Mouse (Mus musculus): ENCODE measurements at regions not wholly inside any gene's neighbourhood (a gene's known extent, or its start where the extent isn't known, plus 50 kb on each side); places are given as distances from the start of the nearest gene placed in this dataset.

DNA sequence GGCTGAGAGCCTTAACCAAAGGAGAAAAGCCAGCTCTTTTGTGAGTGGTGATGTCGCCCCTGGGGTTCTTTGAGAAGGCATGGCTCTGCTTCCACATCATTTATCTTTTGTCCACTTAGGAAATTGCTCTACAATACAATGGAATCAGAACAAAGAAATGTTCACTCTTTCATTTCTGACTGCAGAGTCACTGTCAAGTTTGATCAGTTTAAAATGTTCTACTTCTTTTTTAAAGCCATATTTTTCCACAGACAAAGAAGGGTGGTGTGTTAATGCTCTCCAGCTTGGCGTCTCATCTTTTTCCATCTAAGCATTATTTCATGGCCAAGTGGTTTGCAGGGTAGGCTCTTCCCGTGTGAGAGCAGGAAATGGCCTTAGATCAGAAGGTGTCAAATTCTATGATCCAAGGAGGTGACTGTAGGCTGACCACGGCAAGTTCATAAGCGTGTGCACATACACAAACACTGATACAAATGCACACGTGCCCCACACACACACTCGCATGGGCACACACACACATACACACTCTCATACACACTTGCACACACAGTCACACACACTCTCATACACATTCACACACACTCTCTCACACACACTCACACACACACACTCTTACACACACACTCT lies 645.9 kb downstream of the Zfp706 start:
- no peak for ATAC-seq (replicated peaks; ENCODE audit: insufficient number of reproducible peaks, low FRiP score, low TSS enrichment)
- H3K4me3 ChIP-seq (ENCODE audit: low read depth, low read length) = no peak overlapping the region
- peak overlapping the region; percentile 67 for H3K27ac ChIP-seq (ENCODE audit: low read depth, low read length)
- H3K4me2 ChIP-seq = no peak overlapping the region
- no peaks in the 10 kb centered on the region for H3K36me3 ChIP-seq (ENCODE audit: control insufficient read depth, insufficient read depth, low read length)
- no peaks in the 10 kb centered on the region for H3K9me3 ChIP-seq (replicated peaks; ENCODE audit: control insufficient read depth, low read length)
- no peak overlapping the region for H3K9ac ChIP-seq (ENCODE audit: low read depth, low read length)
- no peaks in the 10 kb centered on the region for H3K27me3 ChIP-seq (ENCODE audit: control insufficient read depth, insufficient read depth, low read length)
- H3K4me1 ChIP-seq (ENCODE audit: control insufficient read depth, insufficient read depth, low read length) = peaks cover 5% of the 10 kb centered on the region
- 57% methylated on average over 7 of the region's 7 CpGs for WGBS (ENCODE audit: insufficient replicate concordance)

DNA sequence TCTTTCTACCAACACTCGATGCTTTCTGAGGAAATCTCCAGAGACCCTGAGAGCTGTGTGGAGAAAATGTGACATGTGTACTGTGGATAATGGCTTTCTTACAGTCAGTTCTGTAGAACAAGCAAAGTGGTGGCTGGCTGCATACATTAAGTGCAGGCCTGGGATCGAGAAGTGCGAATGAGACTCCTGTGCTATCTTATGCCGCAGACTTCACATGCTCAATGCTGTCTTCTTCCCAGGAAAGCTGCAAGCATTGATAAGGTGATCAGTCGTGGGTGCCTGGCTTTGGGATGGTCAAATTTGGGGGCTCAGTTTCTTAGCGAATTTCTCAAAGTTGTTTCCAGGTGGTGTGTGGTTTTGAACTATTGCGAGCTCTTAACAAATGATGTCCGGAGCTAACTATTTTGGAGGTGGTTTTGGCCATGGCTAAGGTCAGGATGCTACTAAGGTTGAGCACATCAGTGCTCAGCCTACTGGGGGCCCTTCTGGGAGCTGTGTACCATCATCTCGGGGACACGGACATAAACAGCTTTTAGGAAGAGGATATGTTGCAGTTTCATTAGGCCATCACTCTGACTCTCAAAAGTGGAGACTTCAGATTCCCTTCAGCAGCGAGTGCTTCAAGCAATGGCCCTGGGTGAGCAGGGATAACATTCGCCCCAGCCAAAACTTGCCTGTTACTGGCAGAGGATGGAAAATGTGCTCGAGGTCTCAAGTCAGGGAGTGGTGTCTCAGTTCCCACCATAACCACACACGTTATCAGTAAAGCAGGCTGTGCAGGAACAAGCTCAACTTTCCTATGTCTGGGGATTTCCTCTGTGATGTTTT lies 646.7 kb downstream of the Zfp706 start:
- H3K4me3 ChIP-seq (ENCODE audit: low read depth, low read length) = no peak overlapping the region
- H3K27ac ChIP-seq (ENCODE audit: low read depth, low read length) = peak overlapping the region; percentile 67
- H3K27me3 ChIP-seq (ENCODE audit: control insufficient read depth, insufficient read depth, low read length) = no peaks in the 10 kb centered on the region
- H3K4me1 ChIP-seq (ENCODE audit: control insufficient read depth, insufficient read depth, low read length) = peaks cover 5% of the 10 kb centered on the region
- no peaks in the 10 kb centered on the region for H3K36me3 ChIP-seq (ENCODE audit: control insufficient read depth, insufficient read depth, low read length)
- no peak overlapping the region for H3K4me2 ChIP-seq
- no peaks in the 10 kb centered on the region for H3K9me3 ChIP-seq (replicated peaks; ENCODE audit: control insufficient read depth, low read length)
- no peak overlapping the region for H3K9ac ChIP-seq (ENCODE audit: low read depth, low read length)
- peak; percentile 77; the same call in 1 of the 2 replicates for ATAC-seq (replicated peaks; ENCODE audit: insufficient number of reproducible peaks, low FRiP score, low TSS enrichment)
- WGBS (ENCODE audit: insufficient replicate concordance) = 53% methylated on average over 14 of the region's 14 CpGs

DNA sequence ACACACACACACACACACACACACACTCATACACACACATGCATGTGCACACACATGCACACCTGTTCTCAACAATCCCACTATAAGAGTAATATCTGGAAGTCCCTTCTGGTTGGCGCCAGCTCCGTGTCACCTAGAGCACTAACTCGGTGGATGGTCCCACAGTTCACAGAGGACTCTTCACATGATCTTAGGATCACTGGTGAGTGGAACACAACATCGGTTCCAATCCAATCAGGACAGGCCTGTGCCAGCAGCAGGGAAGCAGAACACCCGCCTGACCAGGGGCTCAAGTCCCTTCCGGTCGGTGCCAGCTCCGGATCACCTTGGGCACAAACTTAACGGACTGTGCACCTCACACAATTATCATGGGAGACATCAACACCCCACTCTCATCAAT lies 651.7 kb downstream of the Zfp706 start:
- no peaks in the 10 kb centered on the region for H3K9me3 ChIP-seq (replicated peaks; ENCODE audit: control insufficient read depth, low read length)
- no peaks in the 10 kb centered on the region for H3K4me1 ChIP-seq (ENCODE audit: control insufficient read depth, insufficient read depth, low read length)
- WGBS (ENCODE audit: insufficient replicate concordance) = 88% methylated on average over 9 of the region's 9 CpGs
- H3K36me3 ChIP-seq (ENCODE audit: control insufficient read depth, insufficient read depth, low read length) = no peaks in the 10 kb centered on the region
- no peak overlapping the region for H3K9ac ChIP-seq (ENCODE audit: low read depth, low read length)
- no peak overlapping the region for H3K4me3 ChIP-seq (ENCODE audit: low read depth, low read length)
- H3K27me3 ChIP-seq (ENCODE audit: control insufficient read depth, insufficient read depth, low read length) = no peaks in the 10 kb centered on the region
- ATAC-seq (replicated peaks; ENCODE audit: insufficient number of reproducible peaks, low FRiP score, low TSS enrichment) = no peak
- no peak overlapping the region for H3K27ac ChIP-seq (ENCODE audit: low read depth, low read length)
- H3K4me2 ChIP-seq = no peak overlapping the region

DNA sequence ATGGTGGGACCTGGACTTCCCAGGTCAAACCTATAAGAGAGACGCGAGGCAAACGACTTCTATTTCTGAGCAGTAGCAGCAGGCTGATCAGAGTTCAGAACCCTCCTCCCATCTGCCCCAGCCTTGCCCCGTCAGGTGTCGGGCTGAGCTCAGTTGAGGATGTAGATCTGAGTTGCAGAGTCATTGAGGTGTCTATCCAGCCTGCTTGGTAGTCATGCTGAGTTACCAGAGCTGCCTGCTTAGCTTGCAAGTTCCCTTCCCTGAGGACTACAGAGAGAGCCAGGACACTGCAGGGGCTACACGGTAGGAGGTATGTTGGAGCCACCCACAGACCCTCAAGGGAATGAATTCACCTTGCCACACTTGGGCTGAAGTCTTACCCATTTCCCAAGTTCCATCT lies 653.0 kb downstream of the Zfp706 start:
- Histone ChIP-seq H3K4me2 (no peak overlapping the region), H3K9me3 (replicated peaks; ENCODE audit: control insufficient read depth, low read length) (no peaks in the 10 kb centered on the region), H3K4me3 (ENCODE audit: low read depth, low read length) (no peak overlapping the region), H3K36me3 (ENCODE audit: control insufficient read depth, insufficient read depth, low read length) (no peaks in the 10 kb centered on the region), H3K9ac (ENCODE audit: low read depth, low read length) (no peak overlapping the region), H3K27me3 (ENCODE audit: control insufficient read depth, insufficient read depth, low read length) (no peaks in the 10 kb centered on the region), H3K4me1 (ENCODE audit: control insufficient read depth, insufficient read depth, low read length) (no peaks in the 10 kb centered on the region), H3K27ac (ENCODE audit: low read depth, low read length) (no peak overlapping the region)
- WGBS (ENCODE audit: insufficient replicate concordance) = 72% methylated on average over 6 of the region's 6 CpGs
- ATAC-seq (replicated peaks; ENCODE audit: insufficient number of reproducible peaks, low FRiP score, low TSS enrichment) = no peak

DNA sequence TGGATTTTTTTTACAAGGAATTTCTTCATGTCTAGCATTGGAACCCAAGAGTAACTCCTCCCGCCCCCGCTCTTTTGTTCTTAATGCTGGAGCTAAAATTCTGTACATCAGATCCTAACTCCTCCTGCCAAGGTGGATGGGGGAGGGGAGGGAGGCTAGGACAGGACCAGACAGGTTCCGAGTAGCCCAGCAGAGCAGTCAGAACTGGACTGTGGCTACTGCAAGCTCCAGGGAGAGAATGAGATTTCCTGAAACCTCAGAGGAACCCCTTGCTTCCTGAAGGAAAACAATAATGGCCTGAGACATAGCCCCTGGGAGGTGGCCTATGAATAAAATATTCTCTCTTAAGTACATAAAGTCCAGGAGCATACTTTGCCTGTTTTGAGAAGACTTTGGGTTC lies 653.8 kb downstream of the Zfp706 start:
- H3K27ac ChIP-seq (ENCODE audit: low read depth, low read length) = no peak overlapping the region
- 79% methylated on average over 3 of the region's 3 CpGs for WGBS (ENCODE audit: insufficient replicate concordance)
- no peak overlapping the region for H3K4me2 ChIP-seq
- no peaks in the 10 kb centered on the region for H3K36me3 ChIP-seq (ENCODE audit: control insufficient read depth, insufficient read depth, low read length)
- no peak overlapping the region for H3K4me3 ChIP-seq (ENCODE audit: low read depth, low read length)
- no peak for ATAC-seq (replicated peaks; ENCODE audit: insufficient number of reproducible peaks, low FRiP score, low TSS enrichment)
- no peaks in the 10 kb centered on the region for H3K27me3 ChIP-seq (ENCODE audit: control insufficient read depth, insufficient read depth, low read length)
- no peaks in the 10 kb centered on the region for H3K9me3 ChIP-seq (replicated peaks; ENCODE audit: control insufficient read depth, low read length)
- no peak overlapping the region for H3K9ac ChIP-seq (ENCODE audit: low read depth, low read length)
- no peaks in the 10 kb centered on the region for H3K4me1 ChIP-seq (ENCODE audit: control insufficient read depth, insufficient read depth, low read length)

DNA sequence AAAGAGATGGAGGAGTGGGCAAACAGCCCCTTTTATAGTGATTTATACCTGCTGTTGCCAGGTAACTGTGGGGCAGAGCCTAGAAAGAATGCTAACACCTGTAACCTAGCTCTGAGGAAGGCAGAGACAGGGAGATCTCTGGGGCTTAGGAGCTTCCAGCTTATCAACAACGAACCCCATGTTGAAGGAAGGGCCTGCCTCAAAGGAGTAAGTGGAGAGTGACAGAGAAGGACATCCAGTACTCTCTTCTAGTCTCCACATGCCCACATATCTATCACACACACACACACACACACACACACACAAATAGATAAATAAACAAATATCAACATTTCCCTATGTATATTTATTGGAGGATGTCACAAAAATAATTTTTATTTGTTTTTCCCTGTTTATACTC lies 654.6 kb downstream of the Zfp706 start:
- H3K4me2 ChIP-seq = no peak overlapping the region
- no peak overlapping the region for H3K27ac ChIP-seq (ENCODE audit: low read depth, low read length)
- H3K9ac ChIP-seq (ENCODE audit: low read depth, low read length) = no peak overlapping the region
- ATAC-seq (replicated peaks; ENCODE audit: insufficient number of reproducible peaks, low FRiP score, low TSS enrichment) = no peak
- no peaks in the 10 kb centered on the region for H3K4me1 ChIP-seq (ENCODE audit: control insufficient read depth, insufficient read depth, low read length)
- no peaks in the 10 kb centered on the region for H3K27me3 ChIP-seq (ENCODE audit: control insufficient read depth, insufficient read depth, low read length)
- no peaks in the 10 kb centered on the region for H3K36me3 ChIP-seq (ENCODE audit: control insufficient read depth, insufficient read depth, low read length)
- no peaks in the 10 kb centered on the region for H3K9me3 ChIP-seq (replicated peaks; ENCODE audit: control insufficient read depth, low read length)
- no peak overlapping the region for H3K4me3 ChIP-seq (ENCODE audit: low read depth, low read length)
- WGBS (ENCODE audit: insufficient replicate concordance) = 71% methylated on average over 1 of the region's 1 CpGs

DNA sequence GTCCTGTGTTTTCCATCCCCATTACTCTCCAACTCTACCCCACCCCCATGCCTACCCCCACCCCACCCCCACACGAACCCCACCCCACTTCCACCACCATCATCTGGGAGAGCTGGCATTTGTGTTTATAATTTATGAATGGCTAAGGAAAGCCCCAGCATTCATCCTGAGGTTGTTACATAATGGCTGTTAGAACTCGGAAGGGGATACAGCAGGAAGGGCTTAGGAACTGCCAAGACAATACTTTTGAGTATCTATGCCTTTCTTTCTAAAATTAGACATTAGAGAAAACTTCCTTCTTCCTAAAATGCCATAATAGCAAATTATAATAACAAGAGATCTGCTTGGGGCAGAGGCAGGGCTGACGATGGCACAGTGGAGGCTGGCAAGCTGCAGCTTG lies 655.9 kb downstream of the Zfp706 start:
- H3K36me3 ChIP-seq (ENCODE audit: control insufficient read depth, insufficient read depth, low read length) = no peaks in the 10 kb centered on the region
- no peaks in the 10 kb centered on the region for H3K27me3 ChIP-seq (ENCODE audit: control insufficient read depth, insufficient read depth, low read length)
- ATAC-seq (replicated peaks; ENCODE audit: insufficient number of reproducible peaks, low FRiP score, low TSS enrichment) = no peak
- WGBS (ENCODE audit: insufficient replicate concordance) = 59% methylated on average over 3 of the region's 3 CpGs
- H3K4me3 ChIP-seq (ENCODE audit: low read depth, low read length) = no peak overlapping the region
- H3K9me3 ChIP-seq (replicated peaks; ENCODE audit: control insufficient read depth, low read length) = no peaks in the 10 kb centered on the region
- H3K27ac ChIP-seq (ENCODE audit: low read depth, low read length) = no peak overlapping the region
- H3K9ac ChIP-seq (ENCODE audit: low read depth, low read length) = no peak overlapping the region
- H3K4me1 ChIP-seq (ENCODE audit: control insufficient read depth, insufficient read depth, low read length) = no peaks in the 10 kb centered on the region
- no peak overlapping the region for H3K4me2 ChIP-seq

DNA sequence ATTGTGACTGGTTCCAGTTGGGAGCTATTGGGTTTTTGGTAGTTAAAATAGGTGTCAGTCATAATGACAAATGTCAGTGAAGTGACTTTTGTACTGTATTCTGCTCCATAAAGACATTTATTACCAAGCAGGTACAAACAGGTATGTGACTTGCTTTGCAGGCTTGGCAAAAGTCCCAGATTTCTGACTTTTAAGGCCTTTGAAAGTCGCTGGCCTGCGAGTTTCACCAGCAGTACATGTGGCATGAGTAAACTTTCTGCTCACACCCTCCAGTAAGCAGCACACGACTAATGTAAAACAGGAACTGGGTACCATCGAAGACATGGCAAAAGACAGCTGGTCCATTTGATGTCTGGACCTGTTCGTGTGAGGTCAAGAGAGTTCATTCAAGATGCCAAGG lies 659.2 kb downstream of the Zfp706 start:
- H3K4me2 ChIP-seq = no peak overlapping the region
- ATAC-seq (replicated peaks; ENCODE audit: insufficient number of reproducible peaks, low FRiP score, low TSS enrichment) = no peak
- no peaks in the 10 kb centered on the region for H3K9me3 ChIP-seq (replicated peaks; ENCODE audit: control insufficient read depth, low read length)
- no peaks in the 10 kb centered on the region for H3K27me3 ChIP-seq (ENCODE audit: control insufficient read depth, insufficient read depth, low read length)
- H3K4me1 ChIP-seq (ENCODE audit: control insufficient read depth, insufficient read depth, low read length) = 0 out of 2 replicates have a peak, but pooled peaks cover 2% of the 10 kb centered on the region
- no peak overlapping the region for H3K9ac ChIP-seq (ENCODE audit: low read depth, low read length)
- H3K27ac ChIP-seq (ENCODE audit: low read depth, low read length) = no peak overlapping the region
- WGBS (ENCODE audit: insufficient replicate concordance) = 86% methylated on average over 5 of the region's 5 CpGs
- no peak overlapping the region for H3K4me3 ChIP-seq (ENCODE audit: low read depth, low read length)
- H3K36me3 ChIP-seq (ENCODE audit: control insufficient read depth, insufficient read depth, low read length) = no peaks in the 10 kb centered on the region
